Mouse (Mus musculus) embryonic facial prominence, embryonic 11.5 days (tissue): ENCODE results near the gene Dcaf11. TPM values are rescaled to one million over a fixed set of nuclear protein-coding genes. Genes with fewer than 3 reads are reported as not detected.
A peak's percentile ranks its signal among the peaks of the same experiment; 100 is the strongest.

Experiments used
- ATAC-seq: fragments of 200-750 bp; cut with Nextera tagmentation; replicated peaks from 2 replicates; pipeline ENCODE4 v1.8.0; 2017; ENCODE audit warnings: low read depth; ENCODE audit not compliant: insufficient number of reproducible peaks, low FRiP score, low TSS enrichment
- DNase-seq: peaks from one replicate; pipeline ENCODE4 v3.0.0-alpha.2; 2015; ENCODE audit warnings: low spot score
- H3K27ac ChIP-seq: fragments of 300-500 bp; sonication (generic); replicated peaks from 2 replicates; pipeline ENCODE4 v1.5.1; 2014; ENCODE audit warnings: mild to moderate bottlenecking, low read depth, low read length, control low read depth
- H3K27me3 ChIP-seq: fragments of 300-500 bp; sonication (generic); 2 replicates; pipeline ENCODE4 v1.6.1; 2014; ENCODE audit warnings: mild to moderate bottlenecking, low read length, moderate library complexity, mixed read lengths; ENCODE audit not compliant: control insufficient read depth, insufficient read depth
- H3K36me3 ChIP-seq: fragments of 300-500 bp; sonication (generic); replicated peaks from 2 replicates; pipeline ENCODE4 v1.6.1; 2014; ENCODE audit warnings: low read depth, mild to moderate bottlenecking, low read length, moderate library complexity, mixed read lengths; ENCODE audit not compliant: control insufficient read depth, insufficient read depth
- H3K4me1 ChIP-seq: fragments of 300-500 bp; sonication (generic); 2 replicates; pipeline ENCODE4 v1.6.1; 2014; ENCODE audit warnings: low read length, mixed read lengths; ENCODE audit not compliant: control insufficient read depth, insufficient read depth
- H3K4me2 ChIP-seq: fragments of 300-500 bp; sonication (generic); 2 replicates; pipeline ENCODE4 v1.6.1; 2014; ENCODE audit warnings: low read depth, mild to moderate bottlenecking, control low read depth, low read length, moderate library complexity
- H3K4me3 ChIP-seq: fragments of 300-500 bp; sonication (generic); 2 replicates; pipeline ENCODE4 v1.5.1; 2014; ENCODE audit warnings: low read depth, low read length, control low read depth
- H3K9ac ChIP-seq: fragments of 300-500 bp; sonication (generic); replicated peaks from 2 replicates; pipeline ENCODE4 v1.6.1; 2014; ENCODE audit warnings: mild to moderate bottlenecking, control low read depth, low read length
- H3K9me3 ChIP-seq: fragments of 300-500 bp; sonication (generic); replicated peaks from 2 replicates; pipeline ENCODE4 v1.6.1; 2016; ENCODE audit warnings: mild to moderate bottlenecking, low read length, inconsistent platforms, mixed read lengths; ENCODE audit not compliant: control insufficient read depth
- WGBS: fragments of 180-500 bp; shearing (Covaris S2); extraction: QIAGEN DNeasy Blood & Tissue Kit; methylation state at CpG from one replicate; pipeline ENCODE4 v1.1.7; 2014; 5-methylcytosine and 5-hydroxymethylcytosine counted together
- polyA plus RNA-seq: library from polyadenylated mRNA; unstranded; fragments of >200 nt; fragmentation: Nextera tagmentation; extraction: Ambion mirVana; gene quantifications from 2 replicates; pipeline ENCODE4 v1.2.1, GENCODE M21; 2014

Gene Dcaf11
- polyA plus RNA-seq, 1 experiment from 2014 or later = 76.6 TPM

DNA sequence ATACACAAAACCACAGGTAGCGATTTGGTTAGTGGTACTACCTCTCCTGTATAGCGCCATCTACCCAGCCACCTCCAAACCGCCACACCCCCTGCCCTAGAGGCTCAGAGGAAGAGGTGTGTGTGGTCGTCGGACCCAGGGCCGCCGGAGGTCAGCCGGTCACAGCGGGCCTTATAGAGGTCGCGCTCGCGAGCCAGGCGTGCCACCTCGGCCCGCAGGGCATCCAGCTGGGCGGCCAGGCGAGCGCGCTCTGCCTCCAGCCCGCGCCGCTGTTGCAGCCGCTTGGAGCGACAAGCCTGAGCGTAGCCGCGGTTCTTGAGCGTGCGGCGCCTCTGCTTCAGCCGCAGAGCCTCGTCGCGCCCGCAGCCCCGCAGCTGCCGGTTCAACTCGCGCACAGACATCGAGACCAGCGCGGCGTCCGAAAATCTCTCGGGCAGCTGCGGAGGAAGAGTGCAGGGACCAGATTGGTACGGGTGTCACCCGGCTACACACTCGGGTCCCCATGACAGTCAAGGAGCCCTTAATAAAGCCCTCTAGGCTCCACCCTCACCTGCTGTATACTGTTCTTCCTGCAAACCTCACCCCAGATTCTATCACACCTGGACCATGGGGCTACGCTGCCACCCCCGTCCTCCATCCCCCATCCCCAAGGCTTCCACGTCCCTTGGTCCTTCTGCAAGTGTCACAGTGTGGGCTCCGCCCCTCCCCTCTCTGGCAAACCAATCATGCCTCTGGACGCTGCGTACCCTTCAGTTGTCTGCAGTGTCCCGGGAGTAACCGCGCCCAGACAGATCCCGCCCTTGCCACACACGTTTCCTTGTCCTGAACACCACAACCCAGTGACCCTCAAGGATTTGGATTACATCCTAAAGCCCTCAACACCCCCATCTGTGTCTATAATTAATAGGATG, 39.1 kb upstream of the Dcaf11 start:
- Histone ChIP-seq H3K9ac (peak overlapping the region; percentile 43), H3K9me3 (no peaks in the 10 kb centered on the region), H3K4me2 (peak overlapping the region; percentile 93), H3K4me1 (peaks cover 4% of the 10 kb centered on the region), H3K27ac (no peak overlapping the region), H3K36me3 (no peaks in the 10 kb centered on the region), H3K27me3 (peaks cover 19% of the 10 kb centered on the region), H3K4me3 (peak overlapping the region; percentile 43)
- ATAC-seq = peak; percentile 49; the same call in 1 of the 2 replicates
- DNase-seq = peak; percentile 54
- under 1% methylated on average over 60 of the region's 61 CpGs for WGBS

DNA sequence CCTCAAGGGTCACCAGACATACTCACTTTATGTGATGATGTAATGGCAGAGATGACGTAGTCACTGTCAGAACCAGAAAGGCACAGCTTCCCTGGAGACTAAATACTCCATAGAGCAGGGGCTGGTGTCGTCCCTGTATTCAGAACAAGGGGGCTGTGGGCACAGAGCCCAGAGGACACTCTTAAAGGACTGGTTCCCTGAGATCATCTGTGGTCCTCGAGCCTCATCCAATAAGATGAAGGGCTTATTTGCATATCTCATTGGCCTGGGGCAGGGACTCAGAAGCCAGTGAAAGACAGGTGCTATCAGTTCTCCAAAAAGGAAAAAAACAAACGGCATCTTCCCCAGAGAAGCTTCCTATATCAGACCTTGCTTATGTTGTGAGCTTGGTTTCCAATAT, 35.7 kb upstream of the Dcaf11 start:
- H3K27ac ChIP-seq = no peak overlapping the region
- H3K36me3 ChIP-seq = no peaks in the 10 kb centered on the region
- ATAC-seq (no peak), DNase-seq (no peak)
- H3K4me2 ChIP-seq = no peak overlapping the region
- no peak overlapping the region for H3K4me3 ChIP-seq
- H3K4me1 ChIP-seq = peaks cover 4% of the 10 kb centered on the region
- 68% methylated on average over 4 of the region's 4 CpGs for WGBS
- no peak overlapping the region for H3K9ac ChIP-seq
- H3K9me3 ChIP-seq = no peaks in the 10 kb centered on the region
- H3K27me3 ChIP-seq = peaks cover 19% of the 10 kb centered on the region

DNA sequence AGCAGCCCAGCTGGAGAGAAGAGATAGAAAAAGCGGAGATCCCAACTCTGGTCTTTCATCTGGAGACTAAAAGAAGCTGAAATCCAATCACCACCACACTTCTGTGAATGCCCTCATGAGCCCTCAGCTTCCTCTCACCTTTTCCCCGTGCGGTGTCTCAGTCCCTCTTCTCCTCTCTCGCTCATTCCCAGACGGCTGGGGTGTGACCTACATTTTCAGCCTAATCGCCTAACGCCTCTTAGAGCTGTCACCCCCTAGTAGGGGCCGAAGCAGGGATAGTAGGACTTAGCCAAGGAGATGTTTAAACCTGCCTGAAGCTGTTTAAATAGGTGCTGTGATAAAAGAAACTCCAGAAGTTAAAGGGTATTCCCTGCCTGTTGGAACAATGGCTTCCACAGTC, 35.0 kb upstream of the Dcaf11 start, which contains the start of gene Nrl:
Gene Nrl, minus strand, starts transcription at position 197 of the 400 bp plus-strand sequence.
- Histone ChIP-seq H3K27ac (no peak within 1 kb of the TSS), H3K4me1 (peaks cover 4% of the 10 kb centered on the region), H3K36me3 (no peaks in the 10 kb centered on the region), H3K27me3 (peaks cover 16% of the 10 kb centered on the region), H3K9ac (no peak within 1 kb of the TSS), H3K4me2 (no peak within 1 kb of the TSS), H3K9me3 (no peaks in the 10 kb centered on the region), H3K4me3 (no peak within 1 kb of the TSS)
- DNase-seq = no peak
- no peak for ATAC-seq
- WGBS = 35% methylated on average over 8 of the region's 8 CpGs

DNA sequence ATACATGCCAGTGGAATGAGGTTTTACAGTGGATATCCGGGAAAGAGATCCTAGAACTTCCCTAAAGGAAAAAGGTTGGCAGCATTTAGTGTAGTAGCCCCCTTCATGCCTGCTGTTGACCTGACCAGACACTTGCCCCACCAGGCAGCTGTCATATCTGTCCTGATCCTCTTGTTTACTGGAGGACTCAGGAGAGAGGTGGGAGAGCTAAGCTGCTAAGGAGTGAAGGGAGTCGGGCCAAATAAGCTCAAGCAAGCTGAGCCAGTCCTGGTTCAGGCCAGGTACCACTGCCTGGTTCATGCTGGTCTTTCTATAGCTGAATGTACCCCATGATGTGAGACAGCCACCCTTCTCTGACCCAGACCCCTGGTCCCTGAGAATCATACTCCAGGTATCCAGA, 33.1 kb upstream of the Dcaf11 start:
- ATAC-seq (no peak), DNase-seq (no peak)
- Histone ChIP-seq H3K36me3 (no peaks in the 10 kb centered on the region), H3K4me3 (no peak overlapping the region), H3K27me3 (peaks cover 7% of the 10 kb centered on the region), H3K9me3 (no peaks in the 10 kb centered on the region), H3K9ac (no peak overlapping the region), H3K4me1 (no peaks in the 10 kb centered on the region), H3K27ac (no peak overlapping the region), H3K4me2 (no peak overlapping the region)
- 87% methylated on average over 2 of the region's 2 CpGs for WGBS

DNA sequence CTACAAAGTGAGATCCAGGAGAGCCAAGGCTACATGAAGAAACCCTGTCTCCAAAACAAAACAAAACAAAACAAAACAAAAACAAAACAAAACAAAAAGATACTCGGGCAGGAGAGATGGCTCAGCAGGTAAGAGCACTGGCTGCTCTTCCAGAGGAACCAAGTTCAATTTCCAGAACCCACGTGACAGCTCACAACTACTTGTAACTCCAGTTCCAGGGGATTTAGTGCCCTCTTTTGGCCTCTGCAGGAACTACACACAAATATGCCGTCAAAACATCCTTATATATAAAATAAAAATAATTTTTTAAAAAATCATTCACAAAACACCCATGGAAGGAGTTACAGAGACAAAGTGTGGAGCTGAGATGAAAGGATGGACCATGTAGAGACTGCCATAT, 31.9 kb upstream of the Dcaf11 start:
- no peak overlapping the region for H3K27ac ChIP-seq
- 22% methylated on average over 3 of the region's 3 CpGs for WGBS
- no peak overlapping the region for H3K9ac ChIP-seq
- ATAC-seq (no peak), DNase-seq (peak; percentile 56)
- no peaks in the 10 kb centered on the region for H3K9me3 ChIP-seq
- H3K27me3 ChIP-seq = no peaks in the 10 kb centered on the region
- no peak overlapping the region for H3K4me2 ChIP-seq
- no peaks in the 10 kb centered on the region for H3K4me1 ChIP-seq
- no peaks in the 10 kb centered on the region for H3K36me3 ChIP-seq
- no peak overlapping the region for H3K4me3 ChIP-seq

DNA sequence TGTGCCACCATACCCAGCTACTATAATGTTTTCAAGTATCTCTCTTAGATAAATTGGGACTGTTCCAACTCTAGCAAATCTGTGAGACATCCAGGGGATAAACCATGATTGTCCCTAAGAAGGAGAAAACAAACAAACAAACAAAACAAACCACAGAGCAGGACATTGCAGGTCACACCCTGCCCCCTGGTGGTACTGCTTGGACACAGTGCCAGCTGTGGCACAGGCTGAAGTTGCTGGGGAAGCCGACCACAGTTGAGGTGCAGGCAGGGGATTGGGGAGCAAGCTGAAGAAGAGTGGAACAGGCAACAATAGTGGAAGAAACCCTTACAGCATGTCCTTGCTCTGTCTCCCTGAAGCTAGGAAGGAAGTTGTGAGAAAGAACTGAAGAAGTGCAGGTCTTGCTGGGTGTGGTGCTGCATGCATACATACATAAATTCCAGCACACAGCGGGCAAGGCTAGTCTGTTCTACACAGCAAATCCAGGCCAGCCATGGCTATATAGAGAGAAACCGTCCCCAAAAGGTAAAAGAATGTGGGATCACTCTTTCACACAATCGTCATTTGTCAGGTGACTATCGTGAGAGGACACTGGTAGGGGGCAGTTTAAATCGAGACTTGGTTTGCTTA, 23.6 kb upstream of the Dcaf11 start:
- 49% methylated on average over 6 of the region's 6 CpGs for WGBS
- Histone ChIP-seq H3K4me2 (no peak overlapping the region), H3K4me1 (no peaks in the 10 kb centered on the region), H3K27ac (no peak overlapping the region), H3K9ac (no peak overlapping the region), H3K27me3 (no peaks in the 10 kb centered on the region), H3K4me3 (no peak overlapping the region), H3K36me3 (no peaks in the 10 kb centered on the region), H3K9me3 (no peaks in the 10 kb centered on the region)
- DNase-seq (peak; percentile 42), ATAC-seq (no peak)

DNA sequence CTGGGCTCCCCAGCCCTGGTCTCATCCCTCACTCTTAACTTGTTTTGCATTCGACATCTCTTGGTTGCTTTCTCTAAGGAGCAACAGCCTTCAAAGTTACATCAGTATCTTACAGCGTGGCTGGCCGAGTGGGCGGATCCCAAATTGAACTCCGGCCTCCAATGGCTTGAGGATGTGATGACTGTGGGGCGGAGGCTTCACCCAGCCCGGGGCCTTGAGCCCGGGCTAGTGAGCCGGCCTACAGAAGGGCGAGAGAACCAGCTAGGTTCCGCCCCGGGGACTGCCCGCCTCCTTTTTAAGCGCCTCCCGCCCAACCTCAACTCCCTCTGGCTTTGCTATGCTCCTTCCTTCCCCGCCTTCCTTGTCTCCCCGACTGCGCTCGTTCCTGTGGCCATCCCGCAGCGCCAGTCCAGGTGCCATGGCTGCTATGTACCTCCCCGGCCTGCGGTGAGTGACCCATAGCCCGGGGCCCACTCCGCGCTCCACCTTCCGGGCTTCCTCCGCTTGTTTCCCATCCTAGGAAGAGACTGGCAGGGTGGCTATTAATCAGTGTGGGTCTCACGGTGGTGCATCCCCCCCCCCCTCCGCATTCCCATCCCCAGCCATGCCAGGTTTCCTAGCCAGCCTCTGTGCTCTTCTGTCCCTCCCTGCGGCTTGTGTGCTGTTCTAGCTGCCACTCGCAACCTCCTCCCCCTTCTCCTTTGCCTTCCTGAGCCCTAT, 19.6 kb upstream of the Dcaf11 start, which contains the start of gene Pck2:
Gene Pck2, plus strand, starts transcription at position 200 of the 720 bp plus-strand sequence.
- peak within 1 kb of the TSS; percentile 77 for H3K9ac ChIP-seq

More for the DNA sequence above, 19.6 kb upstream of the Dcaf11 start, which contains the start of gene Pck2:
- Histone ChIP-seq H3K9me3 (no peaks in the 10 kb centered on the region), H3K27ac (peak within 1 kb of the TSS; percentile 76), H3K4me2 (peak within 1 kb of the TSS; percentile 86), H3K27me3 (no peaks in the 10 kb centered on the region), H3K4me1 (no peaks in the 10 kb centered on the region), H3K4me3 (peak within 1 kb of the TSS; percentile 62), H3K36me3 (no peaks in the 10 kb centered on the region; the same call in 1 of the 2 replicates)
- WGBS = under 1% methylated on average over 32 of the region's 32 CpGs
- peak; percentile 87 for DNase-seq
- ATAC-seq = peak; percentile 89
